Mouse (Mus musculus) frontal cortex, postnatal 25 days (tissue): ENCODE data around the gene Hcar1.
A peak's percentile ranks its signal among the peaks of the same experiment; 100 is the strongest.

Experiments used
- DNase-seq, 2 experiments: peaks; one replicate each; pipeline ENCODE4 v3.0.0; 2022; ENCODE audit warnings: low spot score in 2 of 2

Gene Hcar1

DNA sequence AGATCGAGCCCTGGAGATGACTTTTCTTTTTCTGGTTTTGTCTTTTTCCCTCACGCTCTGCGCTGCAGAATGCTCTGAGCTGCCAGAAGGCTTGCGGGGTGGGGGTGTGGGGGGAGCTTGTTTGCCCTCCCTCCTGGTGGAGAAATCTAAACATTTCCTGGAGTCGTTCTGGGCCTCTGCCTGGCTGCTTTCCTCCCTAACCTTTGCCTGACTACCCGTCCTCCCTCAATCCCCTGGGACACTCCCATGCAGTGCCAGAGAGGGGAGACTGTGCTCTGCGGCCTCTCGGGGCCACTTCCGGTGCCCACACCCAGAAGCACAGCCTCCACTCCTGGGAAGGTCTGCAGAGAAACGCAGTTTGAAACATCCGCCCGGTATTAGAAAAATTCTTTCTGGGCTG lies at the start of gene Hcar1:
Gene Hcar1 (minus strand): TSS at position 93 of the 400 bp plus-strand sequence.
- no peak for DNase-seq

DNA sequence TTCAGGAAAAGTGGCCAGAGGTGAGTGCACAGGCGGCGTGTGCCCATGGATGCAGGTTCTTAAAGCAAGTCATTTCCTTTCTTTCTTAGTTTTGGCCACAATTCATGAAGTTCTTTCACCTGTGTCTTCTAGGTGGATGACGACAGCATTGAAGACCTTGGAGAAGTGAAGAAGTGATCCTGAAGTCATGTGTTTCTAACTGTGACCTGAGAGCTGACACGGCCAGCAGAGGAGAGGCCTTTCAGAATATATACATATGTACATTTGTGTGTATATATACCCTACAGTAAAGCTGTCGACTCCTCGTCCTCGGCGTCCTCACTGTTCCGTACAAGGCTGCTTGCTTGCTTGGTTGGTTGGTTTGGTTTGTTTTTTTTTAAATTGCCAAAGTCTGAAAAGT lies 47.3 kb upstream of the Hcar1 start, which contains the start of gene Gm43518:
Gene Gm43518 (plus strand): TSS at position 301 of the 400 bp plus-strand sequence.
- no peak for DNase-seq

DNA sequence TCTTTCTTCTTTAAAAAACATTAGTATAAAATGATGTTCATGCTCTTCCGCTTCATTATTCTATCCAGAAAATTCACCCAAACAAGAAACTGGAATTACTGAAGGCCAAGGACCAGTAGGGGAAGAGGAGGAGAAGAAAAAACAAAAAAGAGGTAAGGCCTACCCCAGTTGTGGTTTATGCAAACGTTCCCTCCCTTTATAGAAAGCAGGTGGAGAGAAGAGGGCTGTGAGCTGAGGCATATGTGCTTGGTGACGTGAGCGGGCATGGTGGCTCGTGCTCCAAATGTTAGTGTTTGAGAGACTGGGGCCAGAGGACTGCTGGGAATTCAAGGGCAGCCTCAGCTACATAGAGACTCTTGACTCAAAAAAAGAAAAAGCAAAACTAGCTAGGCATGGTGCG lies 42.3 kb upstream of the Hcar1 start:
- DNase-seq: no peak

DNA sequence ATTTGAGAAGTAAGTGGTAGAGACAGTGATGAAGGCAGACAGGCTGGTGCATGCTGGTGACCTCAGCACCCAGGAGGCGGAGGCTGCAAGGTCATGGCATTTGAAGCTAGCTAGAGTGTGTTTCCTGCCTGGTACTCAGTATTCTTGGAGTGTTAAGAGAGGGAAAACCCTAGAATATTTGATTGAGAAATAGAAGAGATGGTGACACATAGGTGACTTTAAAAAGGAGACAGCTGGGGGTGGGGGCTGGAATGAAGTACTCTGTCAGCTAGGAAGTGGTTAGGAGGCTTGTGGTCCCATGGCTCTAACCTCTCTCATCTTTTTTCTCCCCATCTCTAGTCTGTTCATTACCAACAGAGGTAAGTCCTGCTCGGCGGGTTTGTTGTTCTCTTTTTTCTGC lies 35.0 kb upstream of the Hcar1 start:
- DNase-seq: no peak

DNA sequence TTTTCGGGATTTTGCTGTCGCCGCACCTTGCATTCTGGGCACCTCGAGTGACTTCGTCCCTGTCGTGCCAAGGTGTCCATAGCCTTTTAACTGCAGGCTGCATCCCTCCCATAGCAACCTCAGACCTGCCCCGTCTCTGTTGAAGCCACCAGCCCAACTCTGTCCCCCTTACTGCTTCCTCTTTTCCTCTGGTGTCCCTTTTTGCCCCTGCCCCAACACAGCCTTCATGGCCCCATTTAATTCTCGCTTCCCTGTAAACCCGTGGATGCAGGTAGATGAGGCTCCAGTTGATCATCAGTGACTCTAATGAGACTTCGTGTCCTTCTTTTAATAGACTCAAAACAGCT lies 27.8 kb upstream of the Hcar1 start:
- DNase-seq: no peak

DNA sequence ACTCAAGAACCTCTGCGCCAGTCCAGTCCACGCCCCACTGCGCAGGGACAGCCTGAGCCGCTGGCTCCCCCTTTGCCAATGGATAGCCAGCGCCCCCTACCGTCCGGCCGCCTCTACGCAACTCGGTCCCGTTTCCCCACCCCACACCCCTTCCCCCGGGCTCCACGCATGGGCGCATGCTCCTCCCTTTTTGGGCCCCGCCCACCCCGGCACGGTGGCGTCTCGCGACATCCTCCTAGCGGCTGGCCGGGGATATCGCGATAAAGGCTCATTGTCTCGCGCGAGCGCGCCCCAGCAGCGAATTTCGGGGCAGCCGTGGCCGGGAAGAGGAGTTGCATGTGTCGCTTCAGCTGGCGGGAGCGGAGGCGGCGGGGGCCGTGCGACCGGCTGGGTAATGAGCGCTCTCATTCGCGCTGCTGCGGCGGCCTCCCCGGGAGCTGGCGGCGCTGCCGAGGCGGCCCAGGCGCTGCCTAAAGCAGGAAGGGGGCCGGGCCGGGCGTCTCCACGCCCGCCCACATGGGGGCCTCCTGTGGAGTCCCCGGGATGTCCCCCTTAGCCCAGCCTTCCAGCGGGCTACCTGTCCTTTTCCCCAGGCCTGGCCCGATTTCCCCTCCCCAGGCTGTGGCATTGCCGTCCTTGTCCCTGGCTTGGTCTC lies 27.3 kb upstream of the Hcar1 start, which contains the start of gene Denr:
Gene Denr (plus strand): TSS at position 200 of the 655 bp plus-strand sequence.
- DNase-seq: peak; percentile 98 to 99

DNA sequence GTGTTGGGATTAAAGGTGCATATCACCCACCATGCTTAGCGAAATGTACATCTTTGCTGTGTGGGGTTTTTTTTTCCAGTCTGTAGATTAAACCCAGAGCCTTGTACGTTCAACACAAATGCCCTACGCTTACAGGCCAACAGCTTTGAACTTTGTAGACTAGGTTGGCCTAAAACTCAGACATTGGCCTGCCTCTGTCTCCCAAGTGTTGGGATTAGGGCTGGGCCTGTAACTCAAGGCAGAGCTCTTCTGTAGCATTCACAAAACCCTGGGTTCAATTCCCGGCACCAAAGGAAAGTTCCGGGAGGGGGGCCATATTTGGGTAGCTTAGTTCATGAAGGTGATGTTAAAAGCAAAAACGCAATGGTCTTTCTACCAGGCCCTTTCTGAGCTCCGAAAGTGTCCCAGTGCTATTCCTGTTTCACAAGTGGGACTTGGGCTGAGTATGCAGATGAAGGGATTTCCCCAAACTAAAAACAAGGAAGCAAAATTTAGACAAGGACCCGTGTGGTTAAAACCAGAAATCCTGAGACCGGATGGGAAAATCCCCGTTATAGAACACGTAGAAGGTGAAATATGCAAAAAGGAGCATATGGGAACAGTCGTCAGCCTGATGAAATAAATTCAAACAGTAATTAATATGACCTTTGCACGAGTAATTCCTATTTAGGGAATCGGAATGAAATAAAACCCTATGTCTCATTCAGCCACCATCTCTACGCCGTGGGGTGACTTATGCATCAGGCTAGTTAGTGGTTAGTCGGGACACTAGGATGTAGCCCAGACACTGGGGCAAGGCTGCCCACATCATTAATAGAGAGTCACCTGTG lies 26.5 kb upstream of the Hcar1 start:
- DNase-seq: no peak

DNA sequence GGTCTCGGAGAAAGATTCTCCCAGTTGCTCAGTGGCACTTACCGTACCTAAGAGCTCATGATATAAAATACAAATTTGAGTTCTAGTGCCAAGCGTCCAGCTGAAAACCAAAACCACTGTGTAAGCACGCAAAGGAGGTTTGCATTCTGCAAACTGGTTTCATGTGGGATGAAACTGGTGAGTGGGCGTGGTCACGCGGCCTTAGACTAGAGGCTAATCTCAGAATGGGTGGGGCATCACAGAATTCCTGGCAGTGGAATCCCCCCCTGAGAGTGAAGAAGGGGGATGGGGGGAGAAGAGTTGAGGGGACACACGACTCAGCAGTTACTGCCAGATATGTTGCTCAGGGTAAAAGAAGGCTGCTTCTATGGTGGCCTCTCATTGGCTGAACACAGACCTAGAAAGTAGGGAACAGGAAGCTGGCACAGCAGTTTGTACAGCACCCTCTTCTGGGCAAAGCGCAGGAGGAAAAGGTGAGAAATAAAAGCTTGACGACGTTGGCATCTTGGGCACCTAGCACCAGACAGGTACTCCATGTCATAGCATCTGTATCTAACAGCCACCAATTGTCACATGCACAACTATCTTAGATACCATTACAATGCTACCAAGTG lies 24.3 kb upstream of the Hcar1 start:
- no peak for DNase-seq

DNA sequence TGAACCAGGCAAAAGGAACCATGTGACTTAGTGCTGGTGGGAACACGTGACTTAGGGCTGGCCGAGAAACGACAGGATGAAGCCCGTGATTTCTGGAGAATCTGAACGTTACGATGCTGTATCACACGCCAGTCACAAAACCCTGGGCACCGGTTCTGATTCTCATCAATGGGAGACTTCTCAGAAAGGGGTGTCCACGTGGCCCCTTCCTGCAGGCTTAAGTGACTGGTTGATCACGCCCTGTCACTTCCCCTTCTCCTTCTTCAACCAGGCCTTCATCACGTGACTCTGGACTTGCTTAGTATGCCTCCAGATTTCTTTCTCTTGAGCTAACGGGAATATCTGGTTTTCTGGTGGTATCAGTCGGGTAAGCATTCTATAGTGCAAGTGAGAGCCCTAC lies 17.5 kb upstream of the Hcar1 start:
- no peak for DNase-seq

DNA sequence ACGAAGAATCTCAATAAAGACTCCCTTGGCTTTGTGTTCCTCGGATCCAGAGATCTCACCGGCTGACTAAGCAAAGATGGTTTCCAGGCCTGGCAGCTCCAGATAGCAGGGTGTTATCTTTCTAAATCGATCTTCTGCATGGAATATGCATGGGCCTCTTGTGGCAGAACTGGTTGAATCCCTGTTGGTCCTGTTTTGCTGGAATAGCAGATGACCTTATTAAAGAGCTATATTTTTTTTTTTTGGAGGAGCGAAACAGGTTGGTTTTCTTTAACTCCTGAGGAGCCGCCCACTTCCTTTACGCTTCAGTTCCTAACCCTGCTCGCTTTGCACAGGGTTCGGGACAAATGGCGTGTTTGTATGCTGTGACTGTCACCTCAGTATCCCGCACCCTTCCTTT lies 16.6 kb upstream of the Hcar1 start:
- no peak for DNase-seq

DNA sequence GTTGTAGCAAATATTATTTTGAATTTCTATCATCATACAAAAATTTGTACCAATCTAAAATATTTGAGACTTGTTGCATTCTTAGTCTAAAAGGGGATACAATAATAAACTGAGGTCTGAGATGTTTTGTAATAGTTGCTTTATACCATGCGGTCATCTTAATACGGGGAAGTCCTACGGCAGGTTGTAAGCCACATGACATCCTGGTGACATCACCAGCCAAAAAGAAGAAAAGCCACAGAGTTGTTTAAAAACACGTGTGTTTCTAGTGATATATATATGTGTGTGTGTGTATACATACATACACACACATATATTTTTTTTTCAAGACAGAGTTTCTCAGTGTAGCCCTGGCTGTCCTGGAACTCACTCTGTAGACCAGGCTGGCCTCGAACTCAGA lies 13.7 kb upstream of the Hcar1 start:
- no peak for DNase-seq

DNA sequence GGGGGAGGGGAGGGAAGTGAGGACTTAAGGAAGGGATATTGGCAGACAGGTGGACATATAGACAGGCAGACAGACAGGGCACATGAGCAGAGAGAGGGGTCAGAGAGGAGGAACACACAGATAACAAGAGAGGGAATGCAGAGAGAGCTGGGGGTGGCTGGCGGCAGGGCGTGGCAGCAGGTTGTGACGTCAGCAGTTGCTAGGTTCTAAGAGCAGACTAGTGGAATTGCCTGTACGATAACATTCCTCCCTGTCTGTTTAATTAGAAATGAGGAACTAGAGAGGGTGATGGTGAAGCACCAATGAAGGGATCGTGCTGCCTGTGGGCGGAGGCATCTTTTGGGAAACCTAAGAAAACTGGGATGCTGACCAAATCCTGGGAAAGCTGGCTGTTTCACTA lies 11.8 kb upstream of the Hcar1 start:
- DNase-seq: no peak

DNA sequence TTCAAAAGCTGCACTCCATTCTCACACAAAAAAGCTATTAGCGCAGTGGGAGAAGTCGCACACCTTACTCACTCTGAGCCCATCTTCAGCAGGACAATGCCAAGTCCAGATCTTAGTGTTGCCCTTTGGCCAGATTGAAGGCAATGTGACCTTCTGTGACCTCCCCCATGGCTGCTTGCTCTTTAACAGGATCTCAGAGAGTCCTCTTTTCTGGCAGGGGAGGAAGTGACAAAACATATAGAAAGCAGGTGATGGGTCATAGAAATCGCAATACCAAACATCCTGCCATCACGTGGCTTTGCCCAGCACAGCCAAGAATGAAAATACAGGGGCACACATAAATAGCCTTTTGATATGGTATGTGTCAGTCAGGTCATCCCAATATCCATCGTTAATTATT lies 11.2 kb upstream of the Hcar1 start:
- DNase-seq: no peak

DNA sequence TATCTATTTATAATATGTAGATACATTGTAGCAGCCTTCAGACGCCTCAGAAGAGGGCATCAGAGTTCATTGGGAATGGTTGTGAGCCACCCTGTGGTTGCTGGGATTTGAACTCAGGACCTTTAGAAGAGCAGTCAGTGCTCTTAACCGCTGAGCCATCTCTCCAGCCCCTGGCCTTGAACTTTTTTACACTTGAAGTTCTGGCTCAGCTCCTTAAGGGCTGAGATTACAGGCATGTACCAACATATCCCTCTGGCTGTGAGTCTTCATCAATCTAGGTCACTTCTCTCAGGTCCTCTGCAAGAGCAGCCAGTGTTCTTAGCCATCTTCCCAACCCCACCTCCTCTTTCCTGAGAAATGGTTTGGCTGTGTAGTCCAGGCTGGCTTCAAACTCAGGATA lies 10.5 kb upstream of the Hcar1 start:
- DNase-seq: no peak

DNA sequence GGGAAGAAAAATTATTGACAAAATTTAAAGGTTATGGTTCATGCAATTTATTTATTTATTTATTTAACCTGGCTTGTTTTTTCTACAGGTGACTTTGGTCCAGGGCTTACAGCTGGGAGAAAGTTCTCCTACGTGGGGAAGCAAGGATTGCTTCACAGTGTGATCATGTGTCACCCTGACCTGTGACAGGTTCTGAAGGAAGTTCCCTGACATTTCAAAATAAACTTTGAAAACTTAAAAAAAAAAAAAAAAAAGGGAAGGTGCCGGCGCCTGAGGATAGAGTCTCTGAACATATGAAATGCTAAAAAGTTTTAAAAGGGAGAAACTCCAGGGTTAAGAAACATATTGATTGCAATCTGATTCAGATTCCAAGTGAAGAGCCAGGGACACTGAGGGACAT lies 6.5 kb upstream of the Hcar1 start:
- no peak for DNase-seq

DNA sequence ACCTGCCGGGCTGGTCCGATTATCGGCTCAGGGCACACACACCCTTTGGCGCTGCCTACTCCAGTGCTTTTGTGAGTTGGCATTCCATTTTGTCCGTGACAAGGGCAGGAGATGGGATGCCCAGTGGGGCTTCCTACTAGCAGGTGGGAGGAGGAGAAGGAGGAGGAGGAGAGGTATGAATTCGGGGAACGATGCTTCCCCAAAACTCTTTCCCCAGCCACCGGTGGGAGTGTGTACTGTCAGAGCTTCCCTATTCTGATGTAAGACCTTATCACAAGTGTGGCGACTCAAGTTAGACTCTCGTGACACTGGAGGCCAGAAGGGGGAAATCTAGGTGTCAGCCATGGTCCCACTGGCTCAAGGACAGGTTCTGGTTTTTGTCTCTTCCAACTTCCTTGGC lies 4.5 kb upstream of the Hcar1 start:
- DNase-seq: no peak

DNA sequence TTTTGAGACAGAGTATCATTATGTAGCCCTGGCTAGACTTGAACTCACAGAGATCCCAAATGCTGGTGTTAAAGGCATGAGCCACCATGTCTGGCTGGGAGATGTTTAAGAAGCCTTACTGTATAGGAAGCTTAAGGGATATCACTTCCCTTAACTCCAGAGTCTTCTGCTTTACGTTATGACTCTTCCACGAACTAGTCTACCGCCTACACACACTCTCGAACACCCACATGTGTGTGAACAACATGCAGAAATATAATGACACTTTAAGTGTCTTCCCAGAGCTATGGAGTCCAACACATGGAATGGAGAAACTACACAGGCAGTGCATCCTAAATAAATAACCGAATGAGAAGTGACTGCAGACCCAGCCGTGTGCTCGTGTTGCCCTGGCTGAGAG lies 4.1 kb upstream of the Hcar1 start:
- no peak for DNase-seq

DNA sequence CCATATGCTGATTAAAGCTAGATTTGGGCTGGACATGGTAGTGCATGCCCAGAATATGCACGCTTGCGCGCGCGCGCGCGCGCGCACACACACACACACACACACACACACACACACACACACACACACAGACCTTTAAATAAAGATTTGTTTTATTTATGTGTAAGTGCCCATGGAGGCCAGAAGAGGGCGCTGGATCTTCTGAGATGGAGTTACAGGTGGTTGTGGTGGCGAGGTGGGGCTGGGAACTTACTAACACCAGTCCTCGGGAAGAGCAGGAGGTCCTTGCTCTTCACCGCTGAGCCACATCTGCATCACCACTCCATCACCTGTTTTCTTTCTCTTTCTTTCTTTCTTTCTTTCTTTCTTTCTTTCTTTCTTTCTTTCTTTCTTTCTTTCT lies 958 bp upstream of the Hcar1 start:
- DNase-seq: no peak

DNA sequence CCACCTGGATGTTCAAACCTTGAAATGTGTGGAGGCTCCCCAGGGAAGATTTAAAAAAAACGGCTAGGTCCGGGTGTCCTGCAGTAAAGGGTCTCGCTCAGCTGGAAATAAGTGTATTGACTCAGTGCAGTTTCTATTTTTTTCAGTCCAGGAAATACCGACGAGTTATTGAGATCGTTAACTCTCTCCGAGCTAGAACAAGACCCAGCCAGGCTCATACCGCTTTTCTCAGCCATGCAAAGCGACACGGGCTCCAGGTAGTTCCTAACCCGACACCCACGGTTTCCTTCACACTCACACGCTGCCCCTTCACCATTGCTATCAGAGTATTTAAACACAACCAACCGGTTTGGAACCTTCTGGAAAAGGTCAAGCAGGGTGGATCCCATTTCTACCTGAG lies 1.8 kb downstream of the Hcar1 start:
- no peak for DNase-seq

DNA sequence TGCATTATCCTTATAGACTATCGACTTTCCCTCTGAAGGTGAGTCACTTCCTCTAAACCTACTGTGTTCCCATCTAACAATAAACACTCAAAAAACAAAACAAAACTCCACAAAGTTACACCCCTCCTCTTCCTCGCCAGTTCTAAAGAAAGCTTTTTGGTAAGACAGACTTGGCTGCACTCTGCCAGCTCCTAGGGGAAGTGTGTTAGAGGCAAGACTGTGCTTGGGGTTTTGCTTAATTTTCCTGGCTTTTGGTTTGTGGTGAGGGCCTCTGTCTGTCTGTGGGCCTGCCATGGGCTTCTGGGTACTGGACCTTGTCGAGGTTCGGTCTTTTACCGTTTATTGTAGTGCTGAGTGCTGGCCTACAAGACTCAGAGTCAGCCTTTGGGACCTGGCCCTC lies 5.6 kb downstream of the Hcar1 start:
- no peak for DNase-seq

DNA sequence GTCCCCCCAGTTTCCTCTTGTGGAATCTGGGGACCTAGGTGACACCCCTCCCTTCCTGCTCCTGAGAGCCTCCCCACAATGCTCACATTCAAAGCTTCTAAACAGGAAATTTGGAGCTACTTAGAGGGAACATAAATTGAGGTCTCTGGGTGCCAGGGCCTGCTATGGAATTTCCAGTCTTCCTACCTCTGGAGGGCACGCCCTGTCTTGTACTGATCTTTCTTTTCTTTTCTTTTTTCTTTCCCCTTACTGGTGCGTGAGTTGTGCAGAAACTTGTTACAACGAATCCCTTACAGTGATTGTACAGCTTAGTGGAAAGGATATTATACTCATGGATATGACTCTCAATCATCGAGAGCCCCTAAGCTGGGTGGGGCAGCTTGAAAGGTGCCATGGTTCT lies 10.2 kb downstream of the Hcar1 start:
- no peak for DNase-seq

DNA sequence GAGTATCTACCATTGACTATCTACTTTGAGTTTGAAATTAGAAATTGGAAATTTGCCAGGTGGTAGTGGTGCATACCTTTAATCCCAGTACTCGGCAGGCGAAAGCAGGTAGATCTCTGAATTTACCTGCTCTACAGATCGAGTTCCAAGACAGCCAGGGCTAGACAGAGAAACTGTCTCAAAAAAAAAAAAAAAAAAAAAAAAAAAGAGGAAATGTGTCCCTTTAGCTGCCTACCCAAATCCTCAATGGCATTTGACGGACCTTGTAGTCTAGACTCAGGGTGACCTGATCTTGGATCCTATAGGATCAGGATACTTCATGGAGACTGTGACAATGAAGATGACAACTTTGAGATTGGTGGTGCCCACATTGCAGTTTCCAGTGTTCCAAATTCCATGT lies 13.4 kb downstream of the Hcar1 start:
- DNase-seq: no peak

DNA sequence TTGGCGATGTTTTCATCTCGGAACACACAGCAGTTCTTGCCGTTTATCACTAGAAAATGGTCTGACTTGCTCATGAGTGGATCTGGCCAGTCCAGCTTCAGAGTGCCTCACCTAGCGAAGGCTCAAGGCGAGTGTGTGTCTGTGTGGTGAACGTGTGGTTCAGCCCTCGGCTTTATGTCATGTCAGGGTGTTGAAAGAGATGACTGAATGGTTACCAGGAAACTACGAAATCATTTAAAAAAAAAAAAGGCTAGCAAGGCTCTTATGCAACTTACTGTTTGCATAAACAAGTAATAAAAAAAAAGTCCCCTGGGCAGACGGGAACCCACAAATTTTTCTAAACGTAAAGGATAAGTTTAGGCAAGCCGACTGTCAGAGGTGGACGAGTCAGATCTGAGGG lies 14.5 kb downstream of the Hcar1 start, which contains the start of gene Hcar2:
Gene Hcar2 (minus strand): TSS at position 135 of the 400 bp plus-strand sequence.
- no peak for DNase-seq
